Mouse (Mus musculus): ENCODE measurements at regions not wholly inside any gene's neighbourhood (a gene's known extent, or its start where the extent isn't known, plus 50 kb on each side); places are given as distances from the start of the nearest gene placed in this dataset.

DNA sequence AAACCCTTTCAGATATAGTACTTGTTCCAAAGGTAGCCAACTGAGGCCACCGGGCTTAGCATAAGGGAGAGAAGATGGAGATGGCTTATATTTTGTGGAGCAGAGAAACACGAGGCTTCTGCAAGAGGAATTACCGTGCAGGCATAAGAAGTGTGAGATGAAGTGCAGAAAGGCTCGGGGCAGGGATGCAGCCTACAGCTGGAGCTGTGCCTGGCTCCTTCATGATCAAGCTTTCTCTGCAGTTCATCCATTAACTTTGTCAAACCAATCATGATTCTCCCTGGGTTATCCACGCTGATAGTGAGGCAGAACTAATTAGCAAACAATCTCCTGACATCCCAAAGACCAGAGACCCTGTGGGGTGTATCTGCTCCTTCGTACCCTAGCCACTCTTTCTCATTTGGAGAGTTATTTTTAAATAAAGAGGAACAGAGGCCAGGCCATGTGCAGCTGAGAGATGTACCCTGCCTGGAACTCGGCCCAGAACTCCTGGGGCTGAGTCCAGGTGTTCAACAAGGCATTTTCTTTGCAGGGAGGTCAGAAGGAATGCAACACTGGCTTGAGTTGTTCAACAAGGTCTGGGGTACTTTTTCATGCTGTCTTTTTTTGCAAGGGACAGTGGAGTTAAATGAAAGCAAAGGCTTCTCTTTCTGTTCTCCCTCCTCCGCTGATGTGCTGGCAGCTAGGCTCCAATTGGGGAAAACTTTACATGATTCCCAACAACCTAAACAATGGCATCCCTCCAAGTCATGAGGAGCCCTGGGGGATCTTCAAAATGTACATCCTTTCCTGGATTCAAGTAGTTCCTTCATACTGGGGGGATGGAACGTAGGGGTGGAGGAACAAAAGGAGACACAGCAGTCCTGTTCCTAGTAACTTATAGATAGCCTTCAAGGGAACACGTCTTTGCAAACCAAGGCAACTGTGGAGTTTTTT is 610.4 kb upstream of the Fam92a start:
- Histone ChIP-seq H3K27me3 (ENCODE audit: control insufficient read depth, insufficient read depth, insufficient read length) (no peaks in the 10 kb centered on the region), H3K79me2 (ENCODE audit: control insufficient read depth, insufficient read depth) (no peaks in the 10 kb centered on the region), H3K4me2 (ENCODE audit: low read depth) (no peak overlapping the region), H3ac (ENCODE audit: control insufficient read depth, insufficient read length) (no peak overlapping the region), H3K4me3 (no peak overlapping the region), H3K36me3 (ENCODE audit: control insufficient read depth, insufficient read depth) (no peaks in the 10 kb centered on the region)
- no peak for TF ChIP-seq USF1 (IDR thresholded peaks at IDR 0.05; ENCODE audit: low read depth)
- TF ChIP-seq TCF3 (IDR thresholded peaks at IDR 0.05; ENCODE audit: insufficient read length, low read depth), result no peak
- no peak for TF ChIP-seq E2F4 (IDR thresholded peaks at IDR 0.05; ENCODE audit: insufficient read depth)

DNA sequence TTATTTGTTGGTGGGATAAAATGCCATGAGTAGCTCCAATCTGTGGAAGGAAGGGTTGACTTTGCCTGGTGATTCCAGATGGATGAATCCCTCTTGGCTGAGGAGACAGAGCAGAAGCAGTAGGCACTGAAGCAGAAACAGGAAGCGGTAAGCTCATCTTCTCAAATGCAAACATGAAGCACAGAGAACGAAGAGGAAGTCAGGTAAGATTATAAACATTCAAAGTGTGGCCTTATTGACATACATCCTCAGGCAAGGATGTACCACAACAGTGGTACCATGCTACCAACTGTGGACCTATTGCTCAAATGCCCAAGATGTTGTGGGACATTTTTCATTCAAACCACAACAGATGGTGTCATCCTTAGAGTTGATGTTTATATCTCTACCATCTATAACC is 608.4 kb upstream of the Fam92a start:
- no peaks in the 10 kb centered on the region for H3K79me2 ChIP-seq (ENCODE audit: control insufficient read depth, insufficient read depth)
- TF ChIP-seq MYOG (IDR thresholded peaks at IDR 0.05; ENCODE audit: control insufficient read depth in 1 of 3, insufficient read depth in 1 of 3, insufficient read length in 2 of 3, low read depth in 2 of 3) (no peak), USF1 (IDR thresholded peaks at IDR 0.05; ENCODE audit: low read depth) (no peak), TCF12 (IDR thresholded peaks at IDR 0.05; ENCODE audit: insufficient read depth, poor library complexity, severe bottlenecking) (no peak), CEBPB (IDR thresholded peaks at IDR 0.05; ENCODE audit: insufficient read depth, poor library complexity, severe bottlenecking) (no peak)
- H3K4me2 ChIP-seq (ENCODE audit: low read depth), result no peak overlapping the region
- no peaks in the 10 kb centered on the region for H3K36me3 ChIP-seq (ENCODE audit: control insufficient read depth, insufficient read depth)
- H3ac ChIP-seq (ENCODE audit: control insufficient read depth, insufficient read length), result no peak overlapping the region
- H3K27me3 ChIP-seq (ENCODE audit: control insufficient read depth, insufficient read depth, insufficient read length), result no peaks in the 10 kb centered on the region
- H3K4me3 ChIP-seq, result no peak overlapping the region

DNA sequence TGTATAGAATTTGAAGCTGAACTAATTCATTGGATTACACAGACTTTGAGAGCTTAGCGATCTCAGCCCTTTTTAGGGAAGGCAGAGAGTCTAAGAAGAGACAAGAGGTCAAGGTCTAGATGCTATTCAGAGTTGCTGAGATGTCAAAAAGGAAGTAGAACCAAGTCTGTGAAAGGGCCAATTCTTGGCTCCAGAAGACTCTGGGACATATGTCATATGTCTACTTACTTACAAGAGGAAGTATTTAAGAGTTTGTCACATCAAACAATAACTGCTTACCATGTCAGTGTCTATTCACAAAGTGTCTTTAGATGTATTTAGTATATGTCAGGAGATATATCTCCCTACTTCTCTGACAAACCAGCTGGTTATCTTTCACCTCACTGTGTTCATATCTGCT is 607.4 kb upstream of the Fam92a start:
- Histone ChIP-seq H3K79me2 (ENCODE audit: control insufficient read depth, insufficient read depth) (no peaks in the 10 kb centered on the region), H3K36me3 (ENCODE audit: control insufficient read depth, insufficient read depth) (no peaks in the 10 kb centered on the region), H3ac (ENCODE audit: control insufficient read depth, insufficient read length) (no peak overlapping the region), H3K4me2 (ENCODE audit: low read depth) (no peak overlapping the region), H3K27me3 (ENCODE audit: control insufficient read depth, insufficient read depth, insufficient read length) (no peaks in the 10 kb centered on the region), H3K4me3 (no peak overlapping the region)
- no peak for TF ChIP-seq E2F4 (IDR thresholded peaks at IDR 0.05; ENCODE audit: insufficient read depth)
- no peak for TF ChIP-seq MYOD1 (IDR thresholded peaks at IDR 0.05; ENCODE audit: control insufficient read depth in 1 of 3, insufficient read length in 2 of 3, low read depth in 2 of 3)
- no peak for TF ChIP-seq POLR2AphosphoS2 (IDR thresholded peaks at IDR 0.05; ENCODE audit: insufficient read length, low read depth)
- TF ChIP-seq MAX (IDR thresholded peaks at IDR 0.05; ENCODE audit: low read depth), result no peak
- no peak for TF ChIP-seq CEBPB (IDR thresholded peaks at IDR 0.05; ENCODE audit: insufficient read depth, poor library complexity, severe bottlenecking)
- no peak for TF ChIP-seq MYOG (IDR thresholded peaks at IDR 0.05; ENCODE audit: control insufficient read depth in 1 of 3, insufficient read depth in 1 of 3, insufficient read length in 2 of 3, low read depth in 2 of 3)
- TF ChIP-seq USF1 (IDR thresholded peaks at IDR 0.05; ENCODE audit: low read depth), result no peak
- no peak for TF ChIP-seq TCF12 (IDR thresholded peaks at IDR 0.05; ENCODE audit: insufficient read depth, poor library complexity, severe bottlenecking)
- no peak for TF ChIP-seq TCF3 (IDR thresholded peaks at IDR 0.05; ENCODE audit: insufficient read length, low read depth)
- no peak for TF ChIP-seq SRF (IDR thresholded peaks at IDR 0.05; ENCODE audit: control insufficient read depth, insufficient read length, low read depth)

DNA sequence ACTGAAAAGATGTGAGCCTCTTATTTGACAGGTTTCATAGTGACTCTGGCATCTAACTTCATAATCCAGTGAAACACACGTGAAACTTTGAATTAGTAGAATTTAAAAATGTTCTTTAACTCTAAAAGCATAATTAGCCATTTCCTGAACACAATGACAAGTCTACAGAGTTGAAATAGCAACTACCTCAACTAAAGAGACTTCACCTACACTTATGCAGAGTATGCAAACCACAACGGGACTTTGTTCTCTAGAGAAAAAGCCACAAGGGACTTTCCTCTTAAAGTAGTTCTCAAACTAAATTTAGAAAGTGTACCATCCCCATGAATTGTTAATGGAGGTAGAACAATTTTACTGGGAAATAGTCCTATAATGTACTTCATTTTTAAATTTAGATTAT is 606.3 kb upstream of the Fam92a start:
- no peak overlapping the region for H3K4me3 ChIP-seq
- TF ChIP-seq MYOG (IDR thresholded peaks at IDR 0.05; ENCODE audit: control insufficient read depth in 1 of 3, insufficient read depth in 1 of 3, insufficient read length in 2 of 3, low read depth in 2 of 3) (no peak), POLR2AphosphoS2 (IDR thresholded peaks at IDR 0.05; ENCODE audit: insufficient read length, low read depth) (no peak)
- H3K27me3 ChIP-seq (ENCODE audit: control insufficient read depth, insufficient read depth, insufficient read length), result no peaks in the 10 kb centered on the region
- no peaks in the 10 kb centered on the region for H3K36me3 ChIP-seq (ENCODE audit: control insufficient read depth, insufficient read depth)
- no peak overlapping the region for H3K4me2 ChIP-seq (ENCODE audit: low read depth)
- no peaks in the 10 kb centered on the region for H3K79me2 ChIP-seq (ENCODE audit: control insufficient read depth, insufficient read depth)
- no peak overlapping the region for H3ac ChIP-seq (ENCODE audit: control insufficient read depth, insufficient read length)

DNA sequence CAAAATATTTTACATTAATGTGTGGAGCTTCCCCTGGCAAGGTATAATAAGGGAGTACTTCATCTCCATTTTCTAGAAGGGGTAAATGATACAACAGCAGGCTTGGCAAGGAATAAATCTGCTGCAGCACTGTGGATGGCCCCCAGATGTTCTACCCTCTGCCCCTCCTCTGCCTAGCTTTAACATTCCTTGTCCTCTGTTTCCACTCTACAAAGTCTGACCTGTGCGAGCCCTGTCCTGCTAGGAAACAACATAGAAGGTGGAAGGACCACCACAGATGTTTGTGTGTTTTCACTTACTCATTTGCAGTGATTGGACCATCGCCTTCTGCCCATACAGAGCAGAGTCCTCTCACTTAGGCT is 604.4 kb upstream of the Fam92a start:
- TF ChIP-seq REST (IDR thresholded peaks at IDR 0.05; ENCODE audit: insufficient read depth, insufficient read length) (no peak), MAX (IDR thresholded peaks at IDR 0.05; ENCODE audit: low read depth) (no peak), POLR2AphosphoS2 (IDR thresholded peaks at IDR 0.05; ENCODE audit: insufficient read length, low read depth) (no peak), E2F4 (IDR thresholded peaks at IDR 0.05; ENCODE audit: insufficient read depth) (no peak), SRF (IDR thresholded peaks at IDR 0.05; ENCODE audit: control insufficient read depth, insufficient read length, low read depth) (no peak), MYOD1 (IDR thresholded peaks at IDR 0.05; ENCODE audit: control insufficient read depth in 1 of 3, insufficient read length in 2 of 3, low read depth in 2 of 3) (no peak), CEBPB (IDR thresholded peaks at IDR 0.05; ENCODE audit: insufficient read depth, poor library complexity, severe bottlenecking) (no peak), TCF3 (IDR thresholded peaks at IDR 0.05; ENCODE audit: insufficient read length, low read depth) (no peak)

More for the DNA sequence above, 604.4 kb upstream of the Fam92a start:
- no peaks in the 10 kb centered on the region for H3K36me3 ChIP-seq (ENCODE audit: control insufficient read depth, insufficient read depth)
- no peak overlapping the region for H3ac ChIP-seq (ENCODE audit: control insufficient read depth, insufficient read length)
- no peak overlapping the region for H3K4me3 ChIP-seq
- no peak overlapping the region for H3K4me2 ChIP-seq (ENCODE audit: low read depth)
- H3K79me2 ChIP-seq (ENCODE audit: control insufficient read depth, insufficient read depth), result no peaks in the 10 kb centered on the region
- H3K27me3 ChIP-seq (ENCODE audit: control insufficient read depth, insufficient read depth, insufficient read length), result no peaks in the 10 kb centered on the region
